Mouse (Mus musculus): ENCODE data around the gene Kif1a. TPM values are rescaled to one million over a fixed set of nuclear protein-coding genes. Genes with fewer than 3 reads are reported as not detected.

The Kif1a gene
- 498 and 502 TPM in 2 replicates for polyA plus RNA-seq (2015; fragmentation: Nextera tagmentation; extraction: Ambion mirVana)

GRCm38 (mm10) chr1:93101571-93102061, at the start of gene Kif1a:
Gene Kif1a, minus strand, starts transcription at chr1:93101951.
- Histone ChIP-seq H3K4me3 (peak within 1 kb of the TSS; percentile 88), H3K27me3 (replicated peaks) (no peaks in the 10 kb centered on the region), H3K4me2 (peak within 1 kb of the TSS; percentile 65), H3K27ac (peak within 1 kb of the TSS; percentile 96), H3K9me3 (no peaks in the 10 kb centered on the region), H3K36me3 (replicated peaks) (no peaks in the 10 kb centered on the region), H3K9ac (peak within 1 kb of the TSS; percentile 87), H3K4me1 (peaks cover 42% of the 10 kb centered on the region)
- under 1% methylated on average over 39 of the region's 39 CpGs for WGBS
- ATAC-seq (replicated peaks) = peak; percentile 93

DNA sequence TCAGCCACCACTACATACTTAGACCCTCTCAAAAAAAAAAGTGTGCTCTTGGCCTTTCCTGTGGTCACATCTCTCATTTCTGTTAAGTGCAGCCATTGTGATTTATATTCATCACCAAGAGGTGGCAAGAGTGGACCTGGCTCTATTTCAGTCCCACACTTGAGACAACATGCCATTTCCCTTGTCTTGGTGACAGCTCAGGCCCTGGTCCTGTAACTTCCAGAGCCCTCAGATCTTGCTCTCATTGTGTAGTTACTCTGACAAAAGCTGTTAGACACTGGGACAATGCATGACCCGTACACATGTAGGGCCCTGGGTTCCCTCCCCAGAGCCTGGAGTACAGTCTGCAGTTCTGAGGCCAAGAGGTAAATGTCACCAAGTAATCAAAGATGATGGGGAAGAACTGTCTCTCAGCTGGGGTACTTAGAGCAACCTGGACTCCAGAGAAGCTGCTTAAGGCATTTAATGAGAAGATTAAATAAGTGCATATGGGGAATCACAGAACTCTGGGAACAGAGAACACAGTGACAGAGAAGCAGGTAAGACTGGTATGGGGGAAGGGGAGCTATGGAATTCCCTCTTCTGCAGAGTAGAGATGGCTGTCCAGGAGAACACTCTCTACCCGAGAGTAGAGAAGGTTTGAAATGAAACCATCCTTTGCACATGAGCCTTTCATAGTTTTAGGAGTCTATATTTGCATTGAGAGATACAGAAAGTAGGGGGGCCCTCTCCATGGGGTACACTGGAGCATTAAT, 49.3 kb upstream of the Kif1a start:
- WGBS = 69% methylated on average over 2 of the region's 2 CpGs
- Histone ChIP-seq H3K27ac (no peak overlapping the region), H3K36me3 (replicated peaks) (no peaks in the 10 kb centered on the region), H3K9me3 (no peaks in the 10 kb centered on the region), H3K27me3 (replicated peaks) (no peaks in the 10 kb centered on the region), H3K9ac (no peak overlapping the region), H3K4me3 (no peak overlapping the region), H3K4me1 (no peaks in the 10 kb centered on the region), H3K4me2 (no peak overlapping the region)
- no peak for ATAC-seq (replicated peaks)

DNA sequence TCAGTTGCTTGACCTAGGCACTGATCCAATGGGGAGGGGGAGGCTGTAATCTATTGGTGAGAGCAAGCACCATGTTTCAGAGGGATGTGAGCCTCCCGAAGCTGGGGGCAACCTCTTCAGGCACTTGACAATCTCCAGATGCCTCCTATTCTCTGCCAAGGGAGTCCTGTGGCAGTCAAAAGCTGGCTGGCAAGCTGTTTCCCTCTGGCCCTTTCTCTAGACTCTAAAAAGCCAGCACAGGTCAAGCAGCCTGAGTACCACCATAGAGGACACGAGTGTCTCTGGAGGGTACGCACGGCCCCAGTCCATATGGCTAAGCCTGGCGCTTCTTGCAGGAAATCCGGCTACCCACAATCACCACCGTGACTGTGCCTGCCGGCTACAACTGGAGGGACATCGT, 42.4 kb upstream of the Kif1a start:
- Histone ChIP-seq H3K4me2 (no peak overlapping the region), H3K4me1 (no peaks in the 10 kb centered on the region), H3K9ac (no peak overlapping the region), H3K36me3 (replicated peaks) (no peaks in the 10 kb centered on the region), H3K9me3 (no peaks in the 10 kb centered on the region), H3K27me3 (replicated peaks) (no peaks in the 10 kb centered on the region), H3K4me3 (no peak overlapping the region), H3K27ac (no peak overlapping the region)
- 78% methylated on average over 9 of the region's 9 CpGs for WGBS
- ATAC-seq (replicated peaks) = no peak

DNA sequence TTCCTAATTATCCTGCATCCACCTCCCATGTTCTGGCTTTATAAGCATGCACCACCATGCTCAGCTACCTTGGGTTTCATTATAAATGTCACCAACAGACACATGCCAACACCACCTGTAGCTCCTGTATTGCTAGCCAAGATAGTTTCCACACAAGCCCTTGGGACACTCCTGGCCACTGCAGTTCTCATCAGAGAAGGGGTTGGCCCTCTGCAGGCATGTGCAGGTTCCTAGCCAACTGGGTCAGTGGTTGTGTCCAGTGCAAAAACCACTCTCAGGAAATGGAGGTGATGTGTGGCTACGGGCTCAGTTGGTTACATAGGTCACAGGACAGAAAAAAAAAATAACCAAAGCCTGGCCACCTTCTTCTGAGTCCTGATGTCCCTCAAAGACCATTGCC, 41.1 kb upstream of the Kif1a start:
- Histone ChIP-seq H3K4me1 (no peaks in the 10 kb centered on the region), H3K4me2 (no peak overlapping the region), H3K27me3 (replicated peaks) (no peaks in the 10 kb centered on the region), H3K27ac (no peak overlapping the region), H3K9me3 (no peaks in the 10 kb centered on the region), H3K36me3 (replicated peaks) (no peaks in the 10 kb centered on the region), H3K9ac (no peak overlapping the region), H3K4me3 (no peak overlapping the region)
- no peak for ATAC-seq (replicated peaks)
- 92% methylated on average over 1 of the region's 1 CpGs for WGBS

DNA sequence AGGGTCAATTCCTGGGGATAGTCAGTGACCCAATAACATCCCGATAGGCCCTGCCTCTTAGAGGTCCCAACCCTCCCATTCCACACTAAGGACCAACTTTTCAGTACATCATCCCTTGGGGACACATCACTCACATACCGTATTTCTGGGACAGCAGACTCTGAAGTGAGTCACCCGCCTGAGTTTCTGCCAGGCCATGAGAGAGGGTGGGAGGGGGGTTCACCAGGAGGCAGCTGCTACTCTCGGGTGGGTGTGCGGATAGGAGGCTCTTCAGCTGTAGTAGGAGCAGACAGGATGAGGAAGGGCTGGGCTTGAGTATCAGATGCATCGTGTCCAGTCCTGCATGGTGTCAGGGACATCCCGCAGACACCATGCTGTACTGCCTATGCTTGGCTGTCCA, 38.0 kb upstream of the Kif1a start:
- H3K27ac ChIP-seq = no peak overlapping the region
- H3K4me3 ChIP-seq = no peak overlapping the region
- H3K9ac ChIP-seq = no peak overlapping the region
- H3K4me1 ChIP-seq = no peaks in the 10 kb centered on the region
- no peak overlapping the region for H3K4me2 ChIP-seq
- H3K9me3 ChIP-seq = no peaks in the 10 kb centered on the region
- H3K27me3 ChIP-seq (replicated peaks) = no peaks in the 10 kb centered on the region
- WGBS = 85% methylated on average over 7 of the region's 7 CpGs
- H3K36me3 ChIP-seq (replicated peaks) = no peaks in the 10 kb centered on the region
- no peak for ATAC-seq (replicated peaks)

GRCm38 (mm10) chr1:93138534-93138933, 36.8 kb upstream of the Kif1a start:
- no peaks in the 10 kb centered on the region for H3K27me3 ChIP-seq (replicated peaks)
- ATAC-seq (replicated peaks) = no peak

DNA sequence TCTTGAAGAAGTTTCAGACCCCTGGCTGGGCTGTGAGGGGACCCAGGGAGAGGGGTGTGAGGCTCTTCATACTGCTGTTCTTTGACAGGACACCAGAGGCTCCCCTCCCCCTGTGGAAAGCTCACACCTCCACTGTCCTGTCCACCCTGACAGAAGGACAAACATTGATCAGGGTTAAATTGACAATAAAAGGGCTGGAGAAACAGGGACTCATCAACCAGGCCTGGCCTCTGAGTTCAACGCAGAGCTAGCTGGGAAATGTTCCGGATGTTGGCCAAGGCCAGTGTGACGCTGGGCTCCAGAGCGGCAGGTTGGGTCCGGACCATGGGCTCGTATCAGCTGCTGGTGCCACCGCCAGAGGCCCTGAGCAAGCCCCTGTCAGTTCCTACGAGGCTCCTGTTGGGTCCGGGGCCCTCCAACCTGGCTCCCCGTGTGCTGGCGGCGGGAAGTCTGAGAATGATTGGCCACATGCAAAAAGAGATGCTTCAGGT, 33.3 kb upstream of the Kif1a start, which contains the start of gene Agxt:
Gene Agxt, plus strand, starts transcription at position 205 of the 491 bp plus-strand sequence.
- Histone ChIP-seq H3K4me2 (no peak within 1 kb of the TSS), H3K9me3 (no peaks in the 10 kb centered on the region), H3K4me3 (no peak within 1 kb of the TSS), H3K36me3 (replicated peaks) (no peaks in the 10 kb centered on the region), H3K27ac (no peak within 1 kb of the TSS), H3K4me1 (no peaks in the 10 kb centered on the region), H3K9ac (no peak within 1 kb of the TSS), H3K27me3 (replicated peaks) (no peaks in the 10 kb centered on the region)
- 87% methylated on average over 12 of the region's 12 CpGs for WGBS
- no peak for ATAC-seq (replicated peaks)

More at GRCm38 (mm10) chr1:93138534-93138933, 36.8 kb upstream of the Kif1a start:
- Histone ChIP-seq H3K9me3 (no peaks in the 10 kb centered on the region), H3K4me3 (no peak overlapping the region), H3K9ac (no peak overlapping the region), H3K4me1 (no peaks in the 10 kb centered on the region), H3K4me2 (no peak overlapping the region), H3K36me3 (replicated peaks) (no peaks in the 10 kb centered on the region), H3K27ac (no peak overlapping the region)
- WGBS = 75% methylated on average over 6 of the region's 6 CpGs

DNA sequence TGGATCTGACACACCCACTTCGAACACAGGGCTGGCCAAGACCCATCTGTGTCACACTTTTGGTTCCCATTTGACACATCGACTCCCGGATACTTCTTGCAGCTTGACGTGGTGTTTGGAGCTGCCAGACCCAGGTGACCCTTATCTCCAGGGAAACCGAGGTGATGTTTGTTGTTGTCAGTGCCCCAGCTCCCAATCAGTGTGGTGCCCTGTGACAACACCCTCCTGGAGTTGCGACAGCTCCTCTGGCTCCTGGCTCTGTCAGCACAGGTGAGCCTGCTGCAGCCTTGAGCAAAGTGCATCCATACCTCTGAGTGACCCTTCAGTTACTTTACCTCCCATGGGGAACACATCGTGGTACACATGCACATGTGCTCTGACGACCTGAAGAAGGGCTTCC, 30.9 kb upstream of the Kif1a start:
- WGBS = 73% methylated on average over 8 of the region's 8 CpGs
- Histone ChIP-seq H3K27ac (no peak overlapping the region), H3K27me3 (replicated peaks) (no peaks in the 10 kb centered on the region), H3K4me1 (no peaks in the 10 kb centered on the region), H3K9ac (no peak overlapping the region), H3K36me3 (replicated peaks) (no peaks in the 10 kb centered on the region), H3K4me2 (no peak overlapping the region), H3K9me3 (no peaks in the 10 kb centered on the region), H3K4me3 (no peak overlapping the region)
- ATAC-seq (replicated peaks) = no peak

DNA sequence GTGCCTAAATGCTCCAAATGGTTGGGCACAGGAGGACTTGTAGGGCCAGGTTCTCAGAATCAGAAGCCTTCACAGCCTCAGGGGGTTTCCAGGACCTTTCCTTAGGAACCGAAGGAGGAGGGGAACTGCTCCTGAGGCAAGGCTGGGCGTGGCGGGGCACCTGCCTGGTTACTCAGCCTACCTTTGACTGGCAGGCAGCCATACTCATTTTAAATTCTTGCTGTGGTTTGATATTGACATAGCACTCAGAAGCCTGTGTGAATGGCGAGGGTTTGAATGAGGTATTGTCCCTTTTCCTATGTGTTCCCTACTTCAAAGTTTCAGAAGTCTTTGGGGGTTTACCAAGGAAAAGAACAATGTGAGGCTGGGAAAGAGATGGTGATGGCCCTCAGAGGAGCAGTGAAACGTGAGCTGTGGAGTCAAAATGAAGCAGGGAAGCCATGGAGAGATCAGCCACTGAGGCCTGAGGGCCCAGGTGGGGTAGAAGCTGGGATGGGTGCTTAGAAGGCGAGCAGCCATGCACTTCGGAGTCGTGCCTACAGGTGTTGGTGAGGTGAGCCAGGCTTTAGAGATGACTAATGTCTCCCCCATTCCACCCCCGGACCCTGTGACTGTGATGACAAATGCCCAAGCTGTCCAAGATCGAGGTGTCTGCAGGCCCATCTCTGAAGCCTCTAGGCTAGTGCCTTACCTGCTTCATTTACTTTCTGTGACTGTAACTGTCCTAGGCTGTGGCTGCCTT, 28.7 kb upstream of the Kif1a start:
- 77% methylated on average over 10 of the region's 10 CpGs for WGBS
- Histone ChIP-seq H3K27ac (no peak overlapping the region), H3K9me3 (no peaks in the 10 kb centered on the region), H3K4me2 (no peak overlapping the region), H3K4me1 (no peaks in the 10 kb centered on the region), H3K27me3 (replicated peaks) (no peaks in the 10 kb centered on the region), H3K36me3 (replicated peaks) (no peaks in the 10 kb centered on the region), H3K9ac (no peak overlapping the region), H3K4me3 (no peak overlapping the region)
- no peak for ATAC-seq (replicated peaks)

DNA sequence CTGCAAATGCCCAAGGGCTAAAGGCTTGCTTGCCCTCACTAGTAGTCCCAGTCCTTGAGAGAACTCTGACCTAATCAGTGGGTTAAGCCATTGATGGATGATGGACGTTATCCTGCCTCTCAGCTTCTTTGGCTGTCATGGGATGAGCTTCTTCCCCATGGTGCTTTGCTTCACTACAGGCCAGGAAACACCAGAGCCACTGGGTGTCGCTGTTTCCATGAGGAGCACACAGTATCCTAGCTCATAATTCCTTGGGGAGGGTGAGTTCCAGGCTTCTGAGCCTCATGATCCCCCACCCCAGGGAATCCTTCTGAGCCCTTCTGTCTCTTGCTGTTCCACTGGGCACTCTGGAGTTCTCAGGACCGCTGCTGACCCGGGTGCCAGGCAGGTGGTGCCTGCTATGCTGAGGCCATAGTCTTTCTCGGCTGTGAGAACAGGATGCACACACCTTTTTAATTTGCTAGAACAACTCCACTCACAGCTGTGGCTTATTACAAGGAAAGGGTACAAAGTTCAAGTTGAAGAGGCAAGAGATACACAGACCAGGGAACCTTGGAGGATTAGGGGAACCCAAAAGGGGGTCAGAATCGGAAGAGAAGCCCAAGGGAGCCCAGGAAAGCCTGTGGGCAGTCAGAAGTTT, 27.1 kb upstream of the Kif1a start:
- Histone ChIP-seq H3K9ac (no peak overlapping the region), H3K36me3 (replicated peaks) (no peaks in the 10 kb centered on the region), H3K27ac (no peak overlapping the region), H3K4me3 (no peak overlapping the region), H3K4me2 (no peak overlapping the region), H3K4me1 (no peaks in the 10 kb centered on the region), H3K27me3 (replicated peaks) (no peaks in the 10 kb centered on the region), H3K9me3 (no peaks in the 10 kb centered on the region)
- 28% methylated on average over 6 of the region's 6 CpGs for WGBS
- ATAC-seq (replicated peaks) = 0 out of 2 replicates have a peak, but pooled peaks have one; percentile 30

GRCm38 (mm10) chr1:93128209-93128608, 26.5 kb upstream of the Kif1a start:
- no peak overlapping the region for H3K27ac ChIP-seq
- no peaks in the 10 kb centered on the region for H3K9me3 ChIP-seq
- H3K4me3 ChIP-seq = no peak overlapping the region
- WGBS = 84% methylated on average over 8 of the region's 8 CpGs
- no peak for ATAC-seq (replicated peaks)
- no peak overlapping the region for H3K4me2 ChIP-seq
- no peaks in the 10 kb centered on the region for H3K27me3 ChIP-seq (replicated peaks)
- H3K9ac ChIP-seq = no peak overlapping the region
- H3K36me3 ChIP-seq (replicated peaks) = no peaks in the 10 kb centered on the region
- H3K4me1 ChIP-seq = no peaks in the 10 kb centered on the region

GRCm38 (mm10) chr1:93125256-93125655, 23.5 kb upstream of the Kif1a start:
- Histone ChIP-seq H3K27me3 (replicated peaks) (no peaks in the 10 kb centered on the region), H3K4me1 (no peaks in the 10 kb centered on the region), H3K4me3 (no peak overlapping the region), H3K36me3 (replicated peaks) (no peaks in the 10 kb centered on the region), H3K9ac (no peak overlapping the region), H3K4me2 (no peak overlapping the region), H3K9me3 (no peaks in the 10 kb centered on the region), H3K27ac (no peak overlapping the region)
- ATAC-seq (replicated peaks) = no peak
- 59% methylated on average over 5 of the region's 5 CpGs for WGBS
